Mouse (Mus musculus): ENCODE data around the gene Nup62.

GRCm38 (mm10) chr7:44856265-44856916, 40.5 kb downstream of the Nup62 start:
- TF ChIP-seq POLR2A (IDR thresholded peaks at IDR 0.05; ENCODE audit: control insufficient read depth, low read depth, low read length) (no peak), CTCF (IDR thresholded peaks at IDR 0.05; ENCODE audit: control insufficient read depth, insufficient read depth, insufficient replicate concordance, low read depth, low read length) (no peak)

All from testis, adult 2 months (tissue).